Mouse (Mus musculus) C2C12 (cell line): Measurements from ENCODE around the gene Csmd2.

Experiments used
- CTCF ChIP-seq: IDR thresholded peaks from one replicate; pipeline ENCODE4 v1.5.1; 2011; ENCODE audit not compliant: control insufficient read depth, insufficient read depth, insufficient read length
- MYOD1 ChIP-seq: IDR thresholded peaks from one replicate; pipeline ENCODE4 v1.6.1; 2011; ENCODE audit warnings: low read depth; ENCODE audit not compliant: control insufficient read depth, insufficient read length
- MYOG ChIP-seq: IDR thresholded peaks from one replicate; pipeline ENCODE4 v1.6.1; 2011; ENCODE audit not compliant: control insufficient read depth, insufficient read length; ENCODE audit errors: extremely low read depth

- TF ChIP-seq CTCF (no peak), MYOD1 (no peak), MYOG (no peak)
Measured at GRCm38 (mm10) chr4:128398948-128399347, 411.3 kb downstream of the Csmd2 start.
